Mouse (Mus musculus): ENCODE measurements at regions not wholly inside any gene's neighbourhood (a gene's known extent, or its start where the extent isn't known, plus 50 kb on each side); places are given as distances from the start of the nearest gene placed in this dataset.

- no peak for DNase-seq (ENCODE audit: low read depth, low spot score)
Observed at GRCm38 (mm10) chr9:84178705-84179104, 253.8 kb downstream of the Bckdhb start.

GRCm38 (mm10) chr9:84179238-84179637 lies 254.3 kb downstream of the Bckdhb start:
- DNase-seq (ENCODE audit: low read depth, low spot score), result no peak

DNA sequence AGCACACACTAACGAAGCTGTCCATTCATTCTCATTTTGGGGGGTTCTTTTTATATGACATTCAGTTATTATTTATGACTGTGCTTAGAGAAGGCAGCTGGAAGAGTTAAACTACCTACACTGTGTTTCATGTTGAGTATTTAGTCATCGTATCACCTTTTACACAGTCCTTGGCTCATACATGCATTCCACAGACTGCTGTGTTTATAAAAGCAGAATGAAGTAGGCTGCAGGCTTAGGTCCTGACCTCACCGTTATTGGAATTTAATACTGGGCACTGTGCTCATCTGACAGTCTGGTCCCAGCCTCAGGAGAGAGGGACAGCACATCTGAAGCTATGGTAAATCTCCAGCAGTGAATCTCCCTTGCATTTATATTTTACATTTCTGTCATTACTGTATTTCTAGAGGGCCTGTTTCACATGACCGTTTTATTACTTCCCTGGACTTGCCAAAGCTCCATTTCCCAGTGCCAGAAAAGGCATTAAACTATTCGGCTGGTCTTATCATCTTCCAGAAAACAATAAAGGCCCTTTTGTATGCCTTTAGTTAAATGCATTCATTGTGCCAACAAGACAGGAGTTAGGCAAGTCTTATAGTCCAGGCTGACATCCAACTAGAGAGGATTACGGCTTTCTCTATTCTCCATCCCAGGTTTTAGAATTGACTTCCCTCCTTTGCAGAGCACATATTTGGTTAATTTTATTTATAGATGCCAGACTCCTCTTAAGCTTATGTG lies 258.9 kb downstream of the Bckdhb start:
- no peak for DNase-seq (ENCODE audit: low read depth, low spot score)

DNA sequence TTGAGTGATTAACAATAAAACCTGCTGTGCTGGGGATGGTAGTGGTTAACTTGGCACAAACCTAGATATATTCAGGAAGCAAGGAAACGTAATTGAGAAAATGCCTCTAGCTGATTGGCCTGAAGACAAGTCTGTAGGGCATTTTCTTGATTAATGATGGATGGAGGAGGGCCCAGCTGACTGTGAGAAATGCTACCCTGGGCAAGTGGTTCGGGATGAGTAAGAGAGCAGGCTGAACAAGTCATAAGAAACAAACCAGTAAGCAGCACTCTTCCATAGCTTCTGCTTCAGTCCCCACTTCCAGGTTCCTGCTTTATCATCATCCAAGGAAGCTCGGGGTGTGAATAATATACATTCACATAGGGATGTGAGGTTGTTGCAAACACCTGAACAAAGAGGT lies 262.6 kb downstream of the Bckdhb start:
- DNase-seq (ENCODE audit: low read depth, low spot score), result no peak

- no peak for DNase-seq (ENCODE audit: low read depth, low spot score)
Observed at GRCm38 (mm10) chr9:84193405-84193804, 268.5 kb downstream of the Bckdhb start.

- no peak for DNase-seq (ENCODE audit: low read depth, low spot score)
Observed at GRCm38 (mm10) chr9:84194716-84195115, 269.8 kb downstream of the Bckdhb start.

- DNase-seq (ENCODE audit: low read depth, low spot score), result no peak
Observed at GRCm38 (mm10) chr9:84195338-84195737, 270.4 kb downstream of the Bckdhb start.

- no peak for DNase-seq (ENCODE audit: low read depth, low spot score)
Observed at GRCm38 (mm10) chr9:84200208-84200607, 275.3 kb downstream of the Bckdhb start.

DNA sequence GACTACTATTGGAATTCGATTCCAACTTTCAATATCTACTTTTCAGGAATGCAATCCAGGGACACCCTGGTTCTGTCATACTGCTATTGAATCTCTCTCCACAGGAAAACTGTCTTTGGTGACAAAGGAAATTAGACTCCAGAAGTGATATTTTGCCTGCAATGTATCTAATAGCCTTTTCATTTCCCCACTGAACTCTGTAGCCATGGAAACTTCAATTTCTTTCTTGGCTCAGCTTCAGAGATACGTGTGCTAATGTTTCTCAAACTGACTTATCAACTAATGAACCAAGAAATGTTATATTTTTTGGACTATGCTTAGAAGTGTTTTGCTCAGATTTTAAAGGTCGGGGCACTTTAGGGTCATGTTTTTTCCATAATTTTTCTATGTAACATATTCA lies 279.1 kb downstream of the Bckdhb start:
- no peak for DNase-seq (ENCODE audit: low read depth, low spot score)

DNA sequence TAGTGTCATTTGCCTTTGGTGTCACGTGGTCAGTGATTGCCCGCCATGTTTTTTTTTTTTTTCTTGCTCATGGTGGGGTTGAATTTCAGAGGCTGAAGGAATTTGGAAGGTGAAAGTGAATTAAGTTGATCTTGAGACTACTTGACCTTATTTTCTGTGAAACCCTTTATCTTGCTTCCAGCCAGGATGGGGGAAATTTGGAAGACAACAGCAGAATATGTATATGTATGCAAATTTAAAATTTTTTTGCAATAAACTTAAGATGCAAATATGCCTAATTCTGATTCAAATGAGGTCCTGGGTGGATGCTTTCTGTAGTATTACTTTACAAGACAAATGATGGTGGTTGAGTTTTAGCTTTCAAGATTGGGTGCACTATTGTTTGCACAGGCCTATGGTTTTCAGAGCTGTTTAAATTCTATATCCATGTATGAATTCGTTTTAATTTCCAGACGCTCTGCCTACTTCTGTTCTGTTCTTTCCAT lies 315.6 kb downstream of the Bckdhb start:
- no peak for DNase-seq (ENCODE audit: low read depth, low spot score)

GRCm38 (mm10) chr9:84249765-84250164 lies 324.8 kb downstream of the Bckdhb start:
- DNase-seq (ENCODE audit: low read depth, low spot score), result no peak

GRCm38 (mm10) chr9:84253022-84253991 lies 328.4 kb downstream of the Bckdhb start:
- DNase-seq (ENCODE audit: low read depth, low spot score), result peak; percentile 30

DNA sequence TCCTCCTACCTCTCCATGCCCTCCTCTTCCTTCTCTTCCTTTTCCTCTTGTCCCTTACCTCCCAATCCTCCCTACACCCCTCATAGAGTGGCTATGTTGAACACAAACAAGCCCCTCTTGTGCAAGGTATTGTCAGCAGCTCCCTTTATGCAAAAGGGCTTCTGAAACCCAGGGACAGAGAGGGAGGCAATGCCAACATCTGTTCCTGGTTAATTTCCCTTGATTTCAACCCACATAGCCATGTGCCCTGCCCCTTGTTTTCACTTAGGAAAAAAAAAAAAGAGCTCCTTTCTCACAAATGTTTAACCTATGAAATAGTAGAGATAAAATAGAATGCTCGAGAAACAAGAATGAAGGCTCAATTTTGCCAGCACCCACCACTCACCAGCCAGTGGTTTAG lies 333.5 kb downstream of the Bckdhb start:
- DNase-seq (ENCODE audit: low read depth, low spot score), result no peak

- no peak for DNase-seq (ENCODE audit: low read depth, low spot score)
Observed at GRCm38 (mm10) chr9:84259751-84260150, 334.8 kb downstream of the Bckdhb start.

- no peak for DNase-seq (ENCODE audit: low read depth, low spot score)
Observed at GRCm38 (mm10) chr9:84262151-84262550, 337.2 kb downstream of the Bckdhb start.

DNA sequence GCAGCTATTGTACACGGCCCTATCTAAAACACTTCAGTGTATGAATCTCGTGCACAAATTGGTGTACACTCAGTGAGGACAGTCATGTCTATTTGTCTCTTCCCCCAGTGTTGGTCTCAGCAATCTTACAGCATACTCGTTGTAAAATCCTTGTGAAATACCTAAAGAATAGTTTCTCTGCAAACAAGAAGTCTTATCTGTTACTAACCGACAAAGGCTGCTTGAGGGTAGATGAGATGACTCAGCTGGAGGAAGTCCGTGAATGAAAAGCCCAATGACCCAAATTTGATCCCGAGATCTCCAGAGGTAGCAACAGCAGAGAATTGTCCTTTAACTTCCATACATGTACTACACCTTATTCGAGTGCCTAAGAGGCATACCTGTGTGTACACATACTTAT lies 342.0 kb downstream of the Bckdhb start:
- DNase-seq (ENCODE audit: low read depth, low spot score), result no peak

- no peak for DNase-seq (ENCODE audit: low read depth, low spot score)
Observed at GRCm38 (mm10) chr9:84274608-84275007, 349.7 kb downstream of the Bckdhb start.

DNA sequence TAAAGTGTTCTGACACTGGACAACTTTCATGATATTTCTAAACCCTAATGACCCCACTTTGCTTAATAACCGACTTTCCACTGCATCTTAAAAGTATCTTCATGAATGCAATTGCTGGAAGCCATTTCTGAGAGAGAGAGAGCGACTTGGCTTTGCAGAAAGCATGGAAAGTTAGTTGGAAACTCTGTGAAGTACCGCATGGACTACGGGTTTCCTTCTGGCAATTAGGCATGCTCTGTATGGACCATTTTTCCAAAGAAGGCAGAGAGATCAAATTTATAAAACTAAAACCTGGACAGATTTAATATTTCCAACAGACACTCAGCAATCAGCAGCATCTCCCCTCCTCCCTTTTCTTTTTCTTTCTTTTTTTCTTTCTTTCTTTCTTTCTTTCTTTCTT lies 353.4 kb downstream of the Bckdhb start:
- DNase-seq (ENCODE audit: low read depth, low spot score), result no peak

DNA sequence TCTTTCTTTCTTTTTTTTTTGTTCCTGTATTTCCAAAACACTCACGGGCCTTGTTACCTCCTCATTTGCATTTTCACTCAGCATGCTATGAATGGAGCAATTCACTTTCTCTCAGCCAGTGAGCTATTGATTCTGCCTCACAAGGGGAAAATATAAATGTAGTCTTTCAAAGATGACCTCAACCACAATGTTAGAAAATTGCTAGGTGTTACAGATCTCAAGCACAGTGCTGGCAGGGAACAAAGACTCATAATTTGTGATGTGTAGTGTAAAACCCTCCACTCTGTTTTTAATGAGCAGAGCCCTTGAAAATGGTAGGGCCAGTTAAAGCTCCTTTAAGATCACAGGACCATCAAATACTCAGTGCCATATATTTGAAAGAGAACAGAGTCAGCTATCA lies 353.8 kb downstream of the Bckdhb start:
- DNase-seq (ENCODE audit: low read depth, low spot score), result no peak

- no peak for DNase-seq (ENCODE audit: low read depth, low spot score)
Observed at GRCm38 (mm10) chr9:84280898-84281297, 356.0 kb downstream of the Bckdhb start.

- DNase-seq (ENCODE audit: low read depth, low spot score), result no peak
Observed at GRCm38 (mm10) chr9:84281610-84282009, 356.7 kb downstream of the Bckdhb start.

DNA sequence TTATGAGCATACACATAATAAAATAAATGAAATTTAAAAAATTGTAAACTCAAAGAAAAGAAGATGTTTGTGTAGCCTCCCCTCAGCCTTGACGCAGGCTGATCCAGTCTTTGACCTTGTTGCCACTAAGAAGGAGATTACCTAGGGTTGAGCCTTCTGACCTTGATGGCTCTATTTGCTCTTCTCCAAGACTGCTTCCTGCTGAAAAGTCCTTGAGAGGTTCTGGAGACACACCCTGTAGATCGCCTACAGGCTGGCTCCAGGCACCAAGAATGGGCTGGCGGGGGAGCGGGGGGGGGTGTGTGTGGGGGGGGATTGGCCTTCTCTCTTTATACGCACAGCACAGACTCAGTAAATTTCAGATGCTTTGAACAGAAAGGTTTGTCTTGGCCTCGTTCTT lies 358.4 kb downstream of the Bckdhb start:
- no peak for DNase-seq (ENCODE audit: low read depth, low spot score)

- no peak for DNase-seq (ENCODE audit: low read depth, low spot score)
Observed at GRCm38 (mm10) chr9:84285604-84286003, 360.7 kb downstream of the Bckdhb start.

Measured in embryo, embryonic 11.5 days (tissue).